In genomic region chr15:84234794-84235581, GRCm38 (mm10) we compare ENCODE assay signal across 7 mouse cellular contexts. TPM values are rescaled to one million over a fixed set of nuclear protein-coding genes. Genes with fewer than 3 reads are reported as not detected.
DNase-seq lines count a peak whose midpoint lies in the region; ATAC-seq and TF ChIP-seq lines count a peak whose summit lies in the region.

No protein-coding gene starts in this region.

- peaks cover 72% of the 10 kb centered on the region for H3K79me2 ChIP-seq in macrophage (ENCODE audit: inconsistent target)

- WGBS in kidney, postnatal 0 days, result 82% methylated on average over 7 of the region's 7 CpGs
- WGBS in macrophage (ENCODE audit: missing documents), result 73% methylated on average over 6 of the region's 7 CpGs

- H3K4me3 ChIP-seq in kidney, postnatal 0 days (replicated peaks; ENCODE audit: low read depth, low read length), result no peak overlapping the region
- peak overlapping the region in 1 of 2 experiments; percentile 14; a peak in 1 of 4 replicates for H3K4me3 ChIP-seq in ES-E14 (ENCODE audit: insufficient read depth in 1 of 2, low read depth in 1 of 2, low read length in 2 of 2, poor library complexity in 1 of 2, severe bottlenecking in 1 of 2)
- H3K4me3 ChIP-seq in bone marrow macrophage, adult 2 months (ENCODE audit: insufficient read depth, low read length), result peak overlapping the region; percentile 22
- H3K4me3 ChIP-seq in macrophage (ENCODE audit: inconsistent target), result no peak overlapping the region

- no peak overlapping the region for H3K9ac ChIP-seq in kidney, postnatal 0 days (ENCODE audit: low read depth, low read length)
- peak overlapping the region; percentile 13; the same call in 1 of the 2 replicates for H3K9ac ChIP-seq in ES-E14 (ENCODE audit: insufficient read depth, low read depth, low read length, poor library complexity, severe bottlenecking)

- no peak for TF ChIP-seq POLR2A in bone marrow macrophage, adult 2 months (IDR thresholded peaks at IDR 0.05; ENCODE audit: borderline replicate concordance, low read depth, low read length)

- no peak overlapping the region for H3K4me2 ChIP-seq in kidney, postnatal 0 days (ENCODE audit: low read length)

- H3K4me1 ChIP-seq in kidney, postnatal 0 days (replicated peaks; ENCODE audit: insufficient read depth, low read length), result peaks cover 12% of the 10 kb centered on the region
- H3K4me1 ChIP-seq in ES-E14 (ENCODE audit: control insufficient read depth in 2 of 2, insufficient read depth in 2 of 2, low read length in 2 of 2, poor library complexity in 1 of 2), result peaks cover 7 to 32% of the 10 kb centered on the region in 2 experiments; a peak in 3 of 4 replicates
- peaks cover 56% of the 10 kb centered on the region for H3K4me1 ChIP-seq in bone marrow macrophage, adult 2 months (ENCODE audit: control insufficient read depth, insufficient read depth, low read length)

- DNase-seq in kidney, postnatal 0 days (ENCODE audit: low spot score), result no peak
- no peak for DNase-seq in kidney, postnatal 4 days
- no peak for DNase-seq in ES-E14 (ENCODE audit: low read depth, low spot score)
- no peak for DNase-seq in left cerebral cortex, postnatal 4 days
- DNase-seq in spleen, adult 18-20 months, result no peak

- H3K36me3 ChIP-seq in kidney, postnatal 0 days (ENCODE audit: insufficient read depth, low read length), result no peaks in the 10 kb centered on the region
- H3K36me3 ChIP-seq in ES-E14 (ENCODE audit: control insufficient read depth, insufficient read depth, low read length, poor library complexity, severe bottlenecking) (no peaks in the 10 kb centered on the region), macrophage (ENCODE audit: inconsistent target) (no peaks in the 10 kb centered on the region)

- 0 out of 2 replicates have a peak, but pooled peaks have one; percentile 8 for TF ChIP-seq CTCF in kidney, postnatal 0 days (IDR thresholded peaks at IDR 0.05; ENCODE audit: low read depth)
- peak; percentile 45; the same call in 1 of the 2 replicates for TF ChIP-seq CTCF in bone marrow macrophage, adult 2 months (IDR thresholded peaks at IDR 0.05; ENCODE audit: low read depth, low read length)

- H3K9me3 ChIP-seq in kidney, postnatal 0 days (replicated peaks; ENCODE audit: low read length), result no peaks in the 10 kb centered on the region
- H3K9me3 ChIP-seq in ES-E14 (ENCODE audit: control insufficient read depth, insufficient read depth, low read depth, low read length), result no peaks in the 10 kb centered on the region

- H3K27ac ChIP-seq in kidney, postnatal 0 days, result peak overlapping the region; percentile 57
- H3K27ac ChIP-seq in ES-E14 (ENCODE audit: insufficient read depth, low read depth, low read length, poor library complexity, severe bottlenecking), result peak overlapping the region; percentile 34; the same call in 1 of the 2 replicates
- peak overlapping the region; percentile 91 for H3K27ac ChIP-seq in bone marrow macrophage, adult 2 months (ENCODE audit: insufficient read depth, low read depth, low read length)
- H3K27ac ChIP-seq in macrophage, result peak overlapping the region; percentile 93

- in situ Hi-C loops in ES-E14 (cut with MboI; ENCODE audit: low sequenced_read_pairs in 2 of 2, unreplicated experiment in 2 of 2), result no loop called here

- no peaks in the 10 kb centered on the region for H3K27me3 ChIP-seq in kidney, postnatal 0 days (ENCODE audit: insufficient read depth, low read length)

- peak; percentile 22; the same call in 1 of the 2 replicates for ATAC-seq in kidney, postnatal 0 days (replicated peaks; ENCODE audit: low FRiP score, low read depth)

- intact Hi-C loops in left cerebral cortex, postnatal 4 days (cut with DNase I), result no loop called here

TF ChIP-seq in ES-E14, 5 proteins besides CTCF, POLR2A, EP300 and RAD21:
- TF ChIP-seq HCFC1 (IDR thresholded peaks at IDR 0.05; ENCODE audit: borderline replicate concordance, insufficient read depth, low read length) (no peak), CHD2 (IDR thresholded peaks at IDR 0.05; ENCODE audit: low read depth, low read length) (no peak), ZC3H11A (IDR thresholded peaks at IDR 0.05; ENCODE audit: borderline replicate concordance, low read depth, low read length) (no peak), MAFK (IDR thresholded peaks at IDR 0.05; ENCODE audit: insufficient read depth, low read depth, low read length) (no peak), ZNF384 (IDR thresholded peaks at IDR 0.05; ENCODE audit: low read depth, low read length) (no peak)

RNA-seq across cellular contexts. Expression of gene Parvb, which starts 3.1 kb away (rescaled TPM):
- 2.8 and 3.3 TPM in 2 replicates for polyA plus RNA-seq in kidney, postnatal 0 days (2015; fragmentation: Nextera tagmentation; extraction: Ambion mirVana)
- 10.8 and 18.6 TPM in 2 replicates for total RNA-seq in ES-E14 (2012; rRNA removed)
- polyA plus RNA-seq in bone marrow macrophage, adult 2 months (2012; ENCODE audit: insufficient read depth, insufficient read length, missing spikeins), result 34.4 and 35.7 TPM in 2 replicates
- total RNA-seq in macrophage (2018; cell fraction: chromatin; rRNA removed), result 100 to 1,000 TPM in 4 of 26 experiments, 10 to 100 TPM in 22; 28.7 to 170 (median 47.6) TPM
- 10 to 100 TPM; 20.1 to 49.7 (median 33.8) TPM for total RNA-seq in macrophage (2018; cell fraction: cytosol; rRNA removed)
- total RNA-seq in macrophage (2018; cell fraction: nucleus; rRNA removed), result 10 to 100 TPM; 19.9 to 79.4 (median 36.2) TPM
- polyA plus RNA-seq in macrophage (2018), result 29.1 to 51.0 TPM (median 42.1 TPM) in 3 replicates
- 10 to 100 TPM; 28.0 to 30.4 TPM for total RNA-seq in left cerebral cortex, postnatal 4 days (2021)

RNA-seq across cellular contexts. Expression of gene Samm50, which starts 42.9 kb away (rescaled TPM):
- 147 and 155 TPM in 2 replicates for polyA plus RNA-seq in kidney, postnatal 0 days (2015; fragmentation: Nextera tagmentation; extraction: Ambion mirVana)
- 107 TPM in 2 replicates for total RNA-seq in ES-E14 (2012; rRNA removed)
- polyA plus RNA-seq in bone marrow macrophage, adult 2 months (2012; ENCODE audit: insufficient read depth, insufficient read length, missing spikeins), result 48.7 and 50.9 TPM in 2 replicates
- total RNA-seq in macrophage (2018; cell fraction: chromatin; rRNA removed), result 100 to 1,000 TPM in 5 of 26 experiments, 10 to 100 TPM in 21; 18.5 to 123 (median 67.5) TPM
- 10 to 100 TPM; 27.1 to 47.6 (median 36.5) TPM for total RNA-seq in macrophage (2018; cell fraction: cytosol; rRNA removed)
- 10 to 100 TPM; 18.4 to 63.8 (median 32.8) TPM for total RNA-seq in macrophage (2018; cell fraction: nucleus; rRNA removed)
- 34.7 to 49.7 TPM (median 46.2 TPM) in 3 replicates for polyA plus RNA-seq in macrophage (2018)
- 10 to 100 TPM; 91.1 to 93.9 TPM for total RNA-seq in left cerebral cortex, postnatal 4 days (2021)

Comparison
In these comparisons a context has a peak if more than half of its experiments do, and no peak if none do; other contexts are left out.
1. H3K27ac ChIP-seq: peak in every context shown above with its lines; median percentile 93 in macrophage; 91 in bone marrow macrophage, adult 2 months; 57 in kidney, postnatal 0 days; 34 in ES-E14.